ENCODE assay signal across 21 mouse cellular contexts in the genomic region with DNA sequence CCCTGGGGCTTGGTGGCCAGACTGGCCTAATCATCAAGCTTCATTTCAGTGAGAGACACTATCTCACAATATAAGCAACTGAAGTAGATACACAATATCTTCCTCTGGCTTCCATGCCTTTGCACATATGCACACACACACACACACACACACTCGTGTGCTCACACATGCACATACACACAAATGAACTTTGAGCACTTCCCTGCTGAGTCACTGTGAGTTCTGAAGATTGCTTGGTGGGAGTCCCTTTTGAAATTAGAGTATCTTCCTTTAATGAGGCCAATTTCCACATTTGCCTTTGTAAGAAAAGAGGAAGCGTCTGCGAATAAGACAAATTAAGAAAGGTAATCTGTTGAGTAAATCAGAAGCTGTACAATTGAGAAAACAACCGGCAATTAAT.
"Had no signal": no experiment of that assay in that cellular context is flagged by ENCODE, and none has a peak within 500 bp of the region (broad histone marks: within the 10 kb centered on the region; RNA-seq: fewer than 3 reads in every experiment).

No protein-coding gene starts in this region.

- ATAC-seq: hindbrain, embryonic 16.5 days; hindbrain, postnatal 0 days; intestine, embryonic 15.5 days; intestine, embryonic 16.5 days; intestine, postnatal 0 days had no signal

- DNase-seq: heart, postnatal 10 days; heart, postnatal 14 days; heart, postnatal 36 days; heart, postnatal 4 days; kidney, adult 11 months; kidney, adult 18-20 months; kidney, adult 2 months; kidney, adult 8-10 months; kidney, adult 9 months; kidney, postnatal 10 days; kidney, postnatal 14 days; kidney, postnatal 25 days; kidney, postnatal 36 days; kidney, postnatal 4 days; layer of hippocampus, adult 9-11 months; layer of hippocampus, postnatal 36 days had no signal
